Mouse (Mus musculus) olfactory bulb, adult 2 months (tissue): ENCODE measurements at regions not wholly inside any gene's neighbourhood (a gene's known extent, or its start where the extent isn't known, plus 50 kb on each side); places are given as distances from the start of the nearest gene placed in this dataset.

Source experiments
- CTCF ChIP-seq: fragments of 200-500 bp; IDR thresholded peaks from 2 replicates; pipeline ENCODE4 v1.5.1; 2012; ENCODE audit warnings: low read depth, mild to moderate bottlenecking, low read length, moderate library complexity; ENCODE audit not compliant: insufficient read depth
- POLR2A ChIP-seq: fragments of 200-500 bp; IDR thresholded peaks from 2 replicates; pipeline ENCODE4 v1.6.1; 2012; ENCODE audit warnings: mild to moderate bottlenecking, low read depth, low read length, moderate library complexity; ENCODE audit not compliant: insufficient read depth

GRCm38 (mm10) chr3:155401763-155402162 lies 308.5 kb downstream of the Lrriq3 start:
- TF ChIP-seq CTCF (no peak), POLR2A (no peak)
